Mouse (Mus musculus) liver, embryonic 15.5 days (tissue): ENCODE data around the gene Sowahd. TPM values are rescaled to one million over a fixed set of nuclear protein-coding genes. Genes with fewer than 3 reads are reported as not detected.
A peak's percentile ranks its signal among the peaks of the same experiment; 100 is the strongest.

Experiments used
- ATAC-seq: fragments of 200-750 bp; cut with Nextera tagmentation; 2 replicates; pipeline ENCODE4 v1.8.0; 2017; ENCODE audit warnings: moderate number of reproducible peaks, mild to moderate bottlenecking, moderate library complexity; ENCODE audit not compliant: insufficient read depth
- H3K27ac ChIP-seq: fragments of 300-500 bp; sonication (generic); replicated peaks from 2 replicates; pipeline ENCODE4 v1.5.1; 2015; ENCODE audit warnings: mild to moderate bottlenecking, inconsistent platforms
- H3K27me3 ChIP-seq: fragments of 300-500 bp; sonication (generic); 2 replicates; pipeline ENCODE4 v1.6.1; 2015; ENCODE audit warnings: mild to moderate bottlenecking, inconsistent platforms
- H3K36me3 ChIP-seq: fragments of 300-500 bp; sonication (generic); replicated peaks from 2 replicates; pipeline ENCODE4 v1.6.1; 2015; ENCODE audit warnings: moderate library complexity, mild to moderate bottlenecking, inconsistent platforms
- H3K4me1 ChIP-seq: fragments of 300-500 bp; sonication (generic); replicated peaks from 2 replicates; pipeline ENCODE4 v1.6.1; 2015; ENCODE audit warnings: inconsistent platforms
- H3K4me2 ChIP-seq: fragments of 300-500 bp; sonication (generic); 2 replicates; pipeline ENCODE4 v1.6.1; 2015; ENCODE audit warnings: moderate library complexity, mild to moderate bottlenecking, inconsistent platforms
- H3K4me3 ChIP-seq: fragments of 300-500 bp; sonication (generic); replicated peaks from 2 replicates; pipeline ENCODE4 v1.5.1; 2015; ENCODE audit warnings: mild to moderate bottlenecking, inconsistent platforms
- H3K9ac ChIP-seq: fragments of 300-500 bp; sonication (generic); 2 replicates; pipeline ENCODE4 v1.6.1; 2015; ENCODE audit warnings: moderate library complexity, mild to moderate bottlenecking, inconsistent platforms
- H3K9me3 ChIP-seq: fragments of 300-500 bp; sonication (generic); replicated peaks from 2 replicates; pipeline ENCODE4 v1.6.1; 2016; ENCODE audit warnings: inconsistent platforms
- WGBS: fragments of 180-500 bp; shearing (Covaris S2); methylation state at CpG from one replicate; pipeline ENCODE4 v1.1.7; 2015; ENCODE audit warnings: mixed read lengths; ENCODE audit not compliant: insufficient replicate concordance; 5-methylcytosine and 5-hydroxymethylcytosine counted together
- polyA plus RNA-seq: library from polyadenylated mRNA; unstranded; fragments of >200 nt; fragmentation: Nextera tagmentation; extraction: Ambion mirVana; gene quantifications from 2 replicates; pipeline ENCODE4 v1.2.1, GENCODE M21; 2015

Sowahd gene
- polyA plus RNA-seq, result 0.06 and 0.09 TPM in 2 replicates

DNA sequence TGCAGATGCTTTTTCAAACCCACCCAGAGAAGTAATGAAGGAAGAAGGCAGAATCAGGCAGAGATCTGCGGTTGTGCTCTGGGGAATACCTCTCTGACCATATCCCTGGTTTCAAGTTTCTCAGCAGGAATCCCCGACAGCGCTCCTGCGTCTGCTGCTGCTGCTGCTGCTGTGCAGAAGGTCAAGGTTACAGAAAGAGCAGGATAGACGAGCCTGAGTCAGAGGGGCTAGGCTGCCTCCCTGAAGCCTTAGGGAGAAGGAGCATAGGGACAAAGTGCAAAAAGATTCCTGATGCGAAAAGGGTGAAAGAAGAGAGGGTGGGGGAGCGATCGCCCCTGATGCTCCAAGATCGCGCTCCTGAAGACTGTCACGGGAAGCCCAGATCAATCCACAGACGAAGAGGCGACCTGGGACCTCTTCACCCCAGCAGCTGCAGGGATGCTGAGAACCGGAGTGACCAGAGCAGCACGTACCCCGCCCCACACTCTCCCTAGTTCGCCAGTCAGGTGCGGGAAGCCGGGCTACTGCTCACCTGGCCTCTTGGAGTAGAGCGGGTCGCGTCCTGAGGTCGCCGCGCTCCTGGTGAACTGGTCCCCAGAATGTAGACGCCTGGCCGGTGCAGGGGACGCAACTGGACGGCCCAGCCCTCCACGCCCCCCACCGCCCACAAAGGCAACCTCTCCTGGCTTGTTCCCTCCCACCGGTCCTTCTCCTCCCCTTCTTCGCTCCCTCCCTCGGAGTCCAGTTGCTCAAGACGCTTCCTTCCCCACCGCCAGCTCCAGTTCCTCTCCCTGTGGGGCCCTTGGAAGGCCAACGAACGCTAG, at the start of gene Sowahd:
Sowahd (plus strand) TSS at position 780 of the 824 bp plus-strand sequence.
- no peak for ATAC-seq
- Histone ChIP-seq H3K27me3 (peaks cover 80% of the 10 kb centered on the region), H3K9me3 (no peaks in the 10 kb centered on the region)

DNA sequence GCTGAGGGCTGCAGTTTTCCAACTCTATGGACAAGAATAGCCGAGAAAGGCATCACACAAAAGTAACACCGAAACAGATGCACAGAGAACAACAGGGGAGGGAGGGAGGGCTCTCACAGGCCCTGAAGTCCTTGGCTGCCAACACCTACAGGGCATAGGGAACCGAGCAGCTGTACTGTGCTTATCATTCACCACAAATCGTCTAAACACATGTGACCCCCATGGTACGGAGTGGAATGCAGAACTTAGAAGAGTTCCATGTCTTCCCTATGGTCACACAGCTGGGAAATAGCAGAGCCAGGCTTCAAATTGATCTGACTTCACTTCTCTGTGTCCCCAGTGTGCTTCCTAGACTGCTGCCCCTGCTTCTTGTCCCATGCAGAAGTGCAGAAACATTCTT, 34.8 kb upstream of the Sowahd start:
- Histone ChIP-seq H3K4me2 (no peak overlapping the region), H3K4me3 (no peak overlapping the region), H3K9ac (no peak overlapping the region), H3K9me3 (no peaks in the 10 kb centered on the region), H3K27ac (no peak overlapping the region), H3K4me1 (no peaks in the 10 kb centered on the region), H3K27me3 (no peaks in the 10 kb centered on the region), H3K36me3 (no peaks in the 10 kb centered on the region)
- ATAC-seq, result no peak
- WGBS, result 42% methylated on average over 5 of the region's 5 CpGs

More for the DNA sequence above, at the start of gene Sowahd:
- Histone ChIP-seq H3K4me1 (no peaks in the 10 kb centered on the region), H3K36me3 (no peaks in the 10 kb centered on the region), H3K27ac (no peak within 1 kb of the TSS), H3K4me3 (peak within 1 kb of the TSS; percentile 24), H3K9ac (no peak within 1 kb of the TSS), H3K4me2 (peak within 1 kb of the TSS; percentile 45)
- 11% methylated on average over 37 of the region's 38 CpGs for WGBS

DNA sequence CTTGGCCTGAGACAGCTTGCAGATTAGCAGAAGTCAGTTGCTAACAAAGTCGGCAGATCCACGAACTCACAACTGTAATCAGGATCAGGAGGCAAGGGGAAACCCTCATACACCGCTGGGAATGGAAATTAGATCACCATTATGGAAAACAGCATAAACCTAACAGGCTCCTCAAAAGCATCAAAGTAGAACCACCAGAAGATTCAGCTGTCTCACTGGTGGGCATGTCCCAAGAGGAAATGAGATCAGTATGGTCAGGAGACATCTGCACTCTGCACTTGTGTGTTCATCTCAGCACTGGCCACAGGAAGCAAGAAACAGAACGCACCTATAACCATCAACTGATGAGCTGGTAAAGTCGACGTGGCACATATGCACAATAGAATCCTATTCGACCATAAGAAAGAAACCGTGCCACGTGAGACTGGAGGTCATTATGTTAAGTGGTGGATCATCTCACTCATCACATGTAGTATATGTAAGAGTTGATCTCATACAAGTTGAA, 30.4 kb upstream of the Sowahd start:
- no peaks in the 10 kb centered on the region for H3K9me3 ChIP-seq
- no peak for ATAC-seq
- H3K4me3 ChIP-seq, result no peak overlapping the region
- no peaks in the 10 kb centered on the region for H3K27me3 ChIP-seq
- H3K36me3 ChIP-seq, result no peaks in the 10 kb centered on the region
- WGBS, result 72% methylated on average over 9 of the region's 9 CpGs
- no peak overlapping the region for H3K27ac ChIP-seq
- H3K4me2 ChIP-seq, result no peak overlapping the region
- H3K9ac ChIP-seq, result no peak overlapping the region
- H3K4me1 ChIP-seq, result no peaks in the 10 kb centered on the region

DNA sequence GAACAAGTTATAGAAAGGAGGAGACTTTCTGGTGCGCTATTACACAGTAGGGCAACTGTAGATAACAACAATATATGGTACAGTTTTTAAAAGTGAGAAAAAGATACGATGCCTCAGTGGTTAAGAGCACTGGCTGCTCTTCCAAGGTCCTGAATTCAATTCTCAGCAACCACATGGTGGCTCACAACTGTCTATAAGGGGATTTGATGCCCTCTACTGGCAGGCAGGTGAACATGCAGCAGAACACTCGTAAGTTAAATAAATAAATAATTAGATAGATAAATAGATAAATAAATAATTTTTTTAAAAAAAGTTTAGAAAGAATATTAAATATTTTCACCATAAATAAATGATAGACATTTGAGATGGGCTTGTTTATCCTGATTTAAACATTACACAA, 29.6 kb upstream of the Sowahd start:
- no peaks in the 10 kb centered on the region for H3K4me1 ChIP-seq
- H3K4me2 ChIP-seq, result no peak overlapping the region
- no peaks in the 10 kb centered on the region for H3K36me3 ChIP-seq
- no peaks in the 10 kb centered on the region for H3K9me3 ChIP-seq
- H3K27me3 ChIP-seq, result no peaks in the 10 kb centered on the region
- 48% methylated on average over 3 of the region's 3 CpGs for WGBS
- no peak overlapping the region for H3K4me3 ChIP-seq
- no peak overlapping the region for H3K9ac ChIP-seq
- no peak for ATAC-seq
- H3K27ac ChIP-seq, result no peak overlapping the region

GRCm38 (mm10) chrX:37022690-37023089, 26.0 kb upstream of the Sowahd start:
- Histone ChIP-seq H3K27me3 (no peaks in the 10 kb centered on the region), H3K4me1 (no peaks in the 10 kb centered on the region), H3K4me2 (no peak overlapping the region), H3K9me3 (no peaks in the 10 kb centered on the region), H3K9ac (no peak overlapping the region), H3K27ac (no peak overlapping the region), H3K36me3 (no peaks in the 10 kb centered on the region), H3K4me3 (no peak overlapping the region)
- ATAC-seq, result no peak
- 15% methylated on average over 3 of the region's 3 CpGs for WGBS

GRCm38 (mm10) chrX:37023652-37024309, 24.9 kb upstream of the Sowahd start:
- Histone ChIP-seq H3K9me3 (no peaks in the 10 kb centered on the region), H3K4me3 (no peak overlapping the region), H3K27me3 (no peaks in the 10 kb centered on the region), H3K36me3 (no peaks in the 10 kb centered on the region), H3K4me1 (no peaks in the 10 kb centered on the region), H3K4me2 (no peak overlapping the region), H3K27ac (no peak overlapping the region), H3K9ac (no peak overlapping the region)
- ATAC-seq, result no peak
- WGBS, result 68% methylated on average over 10 of the region's 10 CpGs

DNA sequence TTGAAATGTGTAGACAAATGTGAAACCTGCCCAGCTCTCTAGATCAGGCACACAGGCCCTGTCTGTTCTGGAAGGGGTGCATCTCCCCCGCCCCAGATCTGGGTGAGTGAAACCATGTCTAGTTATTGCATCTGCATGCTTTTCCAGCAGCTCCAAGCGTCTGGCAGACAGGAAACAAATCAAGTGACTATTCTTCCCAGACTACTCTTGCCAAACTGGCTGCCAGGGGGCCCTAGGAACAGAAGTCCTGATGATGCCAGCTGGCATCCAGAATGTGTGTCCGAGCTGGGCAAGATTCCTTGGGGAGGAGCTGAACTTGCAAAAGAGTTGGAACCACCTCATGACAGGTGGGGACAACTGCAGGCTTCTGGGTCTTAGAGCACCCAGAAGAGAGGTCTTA, 20.3 kb upstream of the Sowahd start:
- H3K9ac ChIP-seq, result no peak overlapping the region
- ATAC-seq, result no peak
- no peak overlapping the region for H3K4me3 ChIP-seq
- no peaks in the 10 kb centered on the region for H3K36me3 ChIP-seq
- no peak overlapping the region for H3K27ac ChIP-seq
- H3K4me2 ChIP-seq, result no peak overlapping the region
- no peaks in the 10 kb centered on the region for H3K4me1 ChIP-seq
- H3K27me3 ChIP-seq, result no peaks in the 10 kb centered on the region
- H3K9me3 ChIP-seq, result no peaks in the 10 kb centered on the region
- WGBS, result 39% methylated on average over 3 of the region's 3 CpGs

DNA sequence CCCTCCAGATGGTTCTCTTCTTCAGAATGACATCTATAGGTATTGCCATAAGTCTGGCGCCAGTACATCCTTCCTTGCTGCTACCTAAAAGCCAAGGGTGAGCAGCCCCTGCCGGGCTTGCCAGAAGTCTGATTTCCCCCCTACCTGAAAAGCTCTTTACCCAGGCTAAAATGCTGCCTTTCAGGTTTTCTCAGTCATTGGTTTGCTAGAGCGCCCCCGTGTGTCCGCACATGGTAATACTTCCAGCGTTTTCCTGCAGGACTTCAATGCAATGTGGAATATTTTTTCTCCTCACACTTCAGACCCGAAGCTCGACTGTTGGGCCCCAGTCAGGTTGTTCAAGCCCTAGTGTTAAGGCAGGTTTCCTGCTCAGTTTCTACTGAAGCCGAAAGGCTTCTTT, 5.9 kb upstream of the Sowahd start:
- no peak overlapping the region for H3K4me2 ChIP-seq
- no peak overlapping the region for H3K27ac ChIP-seq
- H3K4me1 ChIP-seq, result no peaks in the 10 kb centered on the region
- no peak overlapping the region for H3K4me3 ChIP-seq
- ATAC-seq, result no peak
- no peaks in the 10 kb centered on the region for H3K36me3 ChIP-seq
- 17% methylated on average over 9 of the region's 9 CpGs for WGBS
- H3K9me3 ChIP-seq, result no peaks in the 10 kb centered on the region
- H3K9ac ChIP-seq, result no peak overlapping the region
- peaks cover 28% of the 10 kb centered on the region for H3K27me3 ChIP-seq

- WGBS, result 21% methylated on average over 68 of the region's 70 CpGs
- Histone ChIP-seq H3K4me3 (peak overlapping the region; percentile 24), H3K9ac (no peak overlapping the region), H3K4me2 (peak overlapping the region; percentile 45), H3K36me3 (no peaks in the 10 kb centered on the region), H3K27ac (no peak overlapping the region), H3K27me3 (peaks cover 78% of the 10 kb centered on the region), H3K4me1 (no peaks in the 10 kb centered on the region), H3K9me3 (no peaks in the 10 kb centered on the region)
- no peak for ATAC-seq
Observed at GRCm38 (mm10) chrX:37048890-37049823, 512 bp downstream of the Sowahd start.

DNA sequence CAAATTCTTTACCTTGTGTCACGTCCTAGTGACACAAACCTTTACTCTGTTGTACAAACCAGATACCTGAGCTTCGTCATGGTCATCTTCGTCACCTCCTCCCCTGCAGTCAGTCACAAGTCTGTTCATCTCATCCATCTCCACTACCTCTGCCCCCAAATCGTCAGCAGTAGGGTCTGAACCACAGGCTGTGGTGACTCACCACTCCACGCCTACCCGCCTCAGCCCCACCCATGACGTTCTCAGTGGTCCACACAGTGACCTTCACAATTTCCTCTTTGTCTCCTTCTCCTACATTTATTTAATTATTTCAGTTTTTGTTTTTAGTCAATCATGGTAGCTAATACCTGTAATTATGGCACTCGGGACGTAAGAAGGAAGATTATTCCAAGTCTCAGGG, 15.3 kb downstream of the Sowahd start:
- no peak for ATAC-seq
- 57% methylated on average over 9 of the region's 9 CpGs for WGBS
- no peaks in the 10 kb centered on the region for H3K9me3 ChIP-seq
- no peak overlapping the region for H3K9ac ChIP-seq
- no peak overlapping the region for H3K4me3 ChIP-seq
- H3K4me1 ChIP-seq, result no peaks in the 10 kb centered on the region
- H3K27me3 ChIP-seq, result no peaks in the 10 kb centered on the region
- no peaks in the 10 kb centered on the region for H3K36me3 ChIP-seq
- H3K27ac ChIP-seq, result no peak overlapping the region
- no peak overlapping the region for H3K4me2 ChIP-seq

DNA sequence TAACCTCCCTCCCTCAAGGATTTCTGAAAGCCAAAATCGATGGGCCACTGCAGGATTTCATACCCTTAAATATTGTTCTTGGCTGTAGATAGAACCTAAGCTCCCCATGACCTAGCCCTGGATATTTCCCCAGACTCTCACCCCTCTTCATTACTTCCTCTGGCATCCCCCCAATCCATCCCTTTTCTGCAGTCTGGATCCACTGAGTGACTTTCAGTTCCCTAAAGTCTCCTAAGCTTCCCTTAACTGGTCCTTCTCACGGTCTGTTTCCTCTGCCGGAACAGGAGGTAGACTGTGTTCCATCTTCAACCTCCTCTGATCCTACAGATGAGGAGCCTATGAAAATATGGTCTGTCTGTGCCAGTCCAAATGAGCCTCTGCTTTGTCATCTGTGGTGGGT, 18.7 kb downstream of the Sowahd start:
- WGBS, result 63% methylated on average over 3 of the region's 3 CpGs
- ATAC-seq, result no peak

More for the DNA sequence above, 18.7 kb downstream of the Sowahd start:
- Histone ChIP-seq H3K4me2 (no peak overlapping the region), H3K27ac (no peak overlapping the region), H3K4me3 (no peak overlapping the region), H3K36me3 (no peaks in the 10 kb centered on the region), H3K9ac (no peak overlapping the region), H3K4me1 (no peaks in the 10 kb centered on the region), H3K9me3 (no peaks in the 10 kb centered on the region), H3K27me3 (no peaks in the 10 kb centered on the region)
